Mouse (Mus musculus): ENCODE measurements at regions not wholly inside any gene's neighbourhood (a gene's known extent, or its start where the extent isn't known, plus 50 kb on each side); places are given as distances from the start of the nearest gene placed in this dataset.

GRCm38 (mm10) chr14:46639116-46639826 is 121.1 kb upstream of the Cdkn3 start:
- no peak for DNase-seq (ENCODE audit: low read depth, low spot score)

GRCm38 (mm10) chr14:46638516-46638915 is 121.8 kb upstream of the Cdkn3 start:
- no peak for DNase-seq (ENCODE audit: low read depth, low spot score)

GRCm38 (mm10) chr14:46637240-46637639 is 123.1 kb upstream of the Cdkn3 start:
- DNase-seq (ENCODE audit: low read depth, low spot score) = no peak

- no peak for DNase-seq (ENCODE audit: low read depth, low spot score)
These were observed 124.0 kb upstream of the Cdkn3 start for GRCm38 (mm10) chr14:46636364-46636763.

- DNase-seq (ENCODE audit: low read depth, low spot score) = no peak
These were observed 125.0 kb upstream of the Cdkn3 start for GRCm38 (mm10) chr14:46635322-46635721.

- peak; percentile 57 for DNase-seq (ENCODE audit: low read depth, low spot score)
These were observed 125.6 kb upstream of the Cdkn3 start for GRCm38 (mm10) chr14:46634656-46635244.

- no peak for DNase-seq (ENCODE audit: low read depth, low spot score)
These were observed 126.1 kb upstream of the Cdkn3 start for GRCm38 (mm10) chr14:46634251-46634650.

- no peak for DNase-seq (ENCODE audit: low read depth, low spot score)
These were observed 132.7 kb upstream of the Cdkn3 start for GRCm38 (mm10) chr14:46627690-46628089.

GRCm38 (mm10) chr14:46625760-46626159 is 134.6 kb upstream of the Cdkn3 start:
- no peak for DNase-seq (ENCODE audit: low read depth, low spot score)

- DNase-seq (ENCODE audit: low read depth, low spot score) = no peak
These were observed 136.7 kb upstream of the Cdkn3 start for GRCm38 (mm10) chr14:46623645-46624044.

GRCm38 (mm10) chr14:46616030-46616429 is 144.3 kb upstream of the Cdkn3 start:
- DNase-seq (ENCODE audit: low read depth, low spot score) = no peak

- DNase-seq (ENCODE audit: low read depth, low spot score) = no peak
These were observed 145.4 kb upstream of the Cdkn3 start for GRCm38 (mm10) chr14:46614936-46615335.

- DNase-seq (ENCODE audit: low read depth, low spot score) = no peak
These were observed 146.6 kb upstream of the Cdkn3 start for GRCm38 (mm10) chr14:46613748-46614147.

- peak; percentile 27 for DNase-seq (ENCODE audit: low read depth, low spot score)
These were observed 147.1 kb upstream of the Cdkn3 start for GRCm38 (mm10) chr14:46613211-46613610.

- no peak for DNase-seq (ENCODE audit: low read depth, low spot score)
These were observed 147.8 kb upstream of the Cdkn3 start for GRCm38 (mm10) chr14:46612584-46612983.

GRCm38 (mm10) chr14:46610926-46611325 is 149.4 kb upstream of the Cdkn3 start:
- no peak for DNase-seq (ENCODE audit: low read depth, low spot score)

- peak; percentile 39 for DNase-seq (ENCODE audit: low read depth, low spot score)
These were observed 150.0 kb upstream of the Cdkn3 start for GRCm38 (mm10) chr14:46610226-46610855.

GRCm38 (mm10) chr14:46606694-46607093 is 153.6 kb upstream of the Cdkn3 start:
- DNase-seq (ENCODE audit: low read depth, low spot score) = no peak

- DNase-seq (ENCODE audit: low read depth, low spot score) = peak; percentile 37
These were observed 154.3 kb upstream of the Cdkn3 start for GRCm38 (mm10) chr14:46606037-46606436.

GRCm38 (mm10) chr14:46604886-46605531 is 155.3 kb upstream of the Cdkn3 start:
- DNase-seq (ENCODE audit: low read depth, low spot score) = peak; percentile 89

- peak; percentile 47 for DNase-seq (ENCODE audit: low read depth, low spot score)
These were observed 156.0 kb upstream of the Cdkn3 start for GRCm38 (mm10) chr14:46604156-46604885.
